Mouse (Mus musculus) common myeloid progenitor, adult 5-6 weeks (primary cell): Measurements from ENCODE around the gene Hs3st3b1. TPM values are rescaled to one million over a fixed set of nuclear protein-coding genes. Genes with fewer than 3 reads are reported as not detected.

ENCODE experiments used
- ATAC-seq: replicated peaks from 2 replicates; pipeline ENCODE4 v1.8.0; 2016; ENCODE audit warnings: low read depth, mild to moderate bottlenecking, moderate TSS enrichment, inconsistent platforms; ENCODE audit not compliant: poor library complexity, severe bottlenecking
- total RNA-seq: library from RNA; stranded (forward); fragments of 200-1000, 187-1606 nt; gene quantifications from 2 replicates; pipeline ENCODE4 v1.2.3, GENCODE M21; 2017

Gene Hs3st3b1
- total RNA-seq, 1 experiment from 2014 or later: 0.41 TPM

GRCm38 (mm10) chr11:63894188-63894587 lies 27.9 kb downstream of the Hs3st3b1 start:
- no peak for ATAC-seq

GRCm38 (mm10) chr11:63893557-63893956 lies 28.5 kb downstream of the Hs3st3b1 start:
- ATAC-seq: no peak

DNA sequence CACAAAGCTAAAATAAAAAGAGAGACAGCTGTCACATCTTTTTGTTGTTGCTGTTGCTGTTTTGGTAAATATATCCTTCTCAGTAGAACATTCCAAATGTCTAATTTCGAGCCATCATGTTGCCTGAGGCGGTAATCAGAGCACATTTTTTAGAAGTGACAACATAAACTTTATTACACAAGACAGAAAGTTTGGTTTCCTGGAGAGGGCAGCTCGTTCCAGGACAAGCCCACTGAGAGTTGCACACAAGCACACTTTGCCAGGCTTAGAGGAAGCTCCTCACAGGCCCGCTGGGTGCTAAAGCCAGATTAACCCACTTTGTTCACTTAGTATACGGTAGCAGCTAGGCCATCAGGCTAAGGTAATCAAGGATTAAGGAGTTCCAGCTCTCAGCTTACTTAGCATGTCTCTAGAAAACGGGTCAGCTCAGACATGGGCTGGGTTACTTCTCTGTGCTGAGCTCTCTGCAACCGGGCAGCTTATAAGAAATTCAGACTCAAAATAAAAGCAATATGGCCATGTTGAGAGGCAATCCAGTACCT lies 30.5 kb downstream of the Hs3st3b1 start:
- no peak for ATAC-seq

DNA sequence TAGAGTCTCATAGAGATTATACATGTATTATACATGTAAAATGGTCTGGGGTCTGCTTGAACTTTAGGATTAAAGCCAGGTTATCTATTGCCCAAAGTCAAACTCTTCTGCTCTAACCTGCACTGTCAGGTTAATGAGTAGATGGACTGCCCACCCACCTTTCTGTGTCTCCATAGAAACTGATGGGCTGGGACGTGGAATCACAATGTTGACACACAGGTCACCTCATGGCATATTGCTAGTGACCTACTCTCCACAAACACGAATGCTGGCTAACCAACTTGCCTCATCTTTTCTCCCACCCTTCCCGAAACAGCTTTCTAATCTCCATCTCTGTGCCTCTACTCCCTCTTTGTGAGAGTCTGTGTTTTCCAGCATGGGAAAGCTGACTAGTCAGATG lies 38.7 kb downstream of the Hs3st3b1 start:
- ATAC-seq: no peak

- no peak for ATAC-seq
These were observed 41.8 kb downstream of the Hs3st3b1 start for GRCm38 (mm10) chr11:63880296-63880695.

- no peak for ATAC-seq
These were observed 42.8 kb downstream of the Hs3st3b1 start for GRCm38 (mm10) chr11:63879261-63879660.

GRCm38 (mm10) chr11:63878616-63879015 lies 43.5 kb downstream of the Hs3st3b1 start:
- no peak for ATAC-seq

DNA sequence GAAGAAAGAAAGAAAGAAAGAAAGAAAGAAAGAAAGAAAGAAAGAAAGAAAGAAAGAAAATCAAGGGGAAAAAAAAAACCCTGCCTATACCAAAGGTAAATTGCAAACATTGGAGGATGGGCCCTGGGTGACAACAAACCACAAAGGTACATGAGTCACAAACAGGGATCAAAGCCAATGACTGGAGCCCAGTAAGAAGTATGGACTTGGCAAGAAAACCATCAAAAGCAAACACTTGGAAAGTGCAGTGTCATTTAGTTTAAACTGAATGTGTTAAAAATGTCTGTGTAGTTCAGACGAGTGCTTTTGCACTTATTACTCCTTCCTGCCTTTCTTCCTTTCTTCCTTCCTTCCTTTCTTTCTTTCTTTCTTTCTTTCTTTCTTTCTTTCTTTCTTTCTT lies 59.3 kb downstream of the Hs3st3b1 start:
- ATAC-seq: no peak

DNA sequence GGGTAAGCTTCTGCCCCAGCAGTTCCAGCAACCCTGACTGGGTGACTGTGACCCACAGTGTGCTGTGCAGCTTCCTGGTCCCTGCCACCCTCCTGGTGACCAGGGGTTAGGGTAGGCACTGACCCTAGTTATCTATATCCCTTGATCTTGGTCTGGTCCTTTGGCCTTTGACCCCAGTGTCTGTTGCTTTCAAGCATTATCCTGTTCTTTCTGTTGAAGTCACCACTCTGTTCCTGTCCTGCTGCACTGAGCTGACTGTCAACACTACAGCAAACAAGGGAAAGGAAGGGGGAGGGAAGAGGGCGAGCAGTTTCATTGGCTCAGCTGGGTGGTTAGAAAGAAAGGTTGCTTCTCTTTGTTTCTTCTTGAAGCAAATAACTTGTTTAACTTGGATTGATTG lies 60.1 kb downstream of the Hs3st3b1 start:
- ATAC-seq: no peak

DNA sequence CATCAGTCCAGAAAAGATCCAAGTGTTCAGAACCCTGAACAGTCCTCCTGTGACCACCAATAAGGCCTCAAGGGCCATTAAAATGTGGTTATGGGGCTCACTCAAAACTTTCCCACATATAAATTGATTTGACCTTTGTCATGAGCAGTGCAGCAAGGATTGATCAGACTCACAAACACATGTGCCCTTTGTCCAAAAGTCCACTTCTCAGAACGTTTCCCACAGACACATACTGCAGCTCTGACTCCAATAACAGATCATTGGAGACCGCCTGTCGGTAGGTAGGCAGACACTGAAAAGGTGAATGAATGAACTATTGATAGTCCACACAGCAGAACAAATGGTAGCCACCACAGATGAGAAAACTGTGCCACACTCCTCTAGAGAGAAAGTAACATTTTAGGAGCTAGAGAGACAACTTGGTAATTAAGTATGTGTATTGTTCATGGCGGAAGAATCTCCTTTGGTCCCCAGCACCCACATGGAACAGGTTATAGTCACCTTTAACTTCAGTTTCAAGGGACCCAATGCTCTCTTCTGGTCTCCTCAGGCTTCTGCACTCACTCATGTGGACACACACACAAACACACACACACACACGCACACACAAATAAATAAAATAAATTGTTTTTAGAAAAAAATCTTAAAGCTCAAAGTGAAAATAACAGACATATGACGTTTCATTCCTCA lies 70.9 kb downstream of the Hs3st3b1 start:
- no peak for ATAC-seq

GRCm38 (mm10) chr11:63850261-63850660 lies 71.8 kb downstream of the Hs3st3b1 start:
- ATAC-seq: no peak

GRCm38 (mm10) chr11:63845379-63845778 lies 76.7 kb downstream of the Hs3st3b1 start:
- ATAC-seq: no peak

GRCm38 (mm10) chr11:63844701-63845100 lies 77.4 kb downstream of the Hs3st3b1 start:
- no peak for ATAC-seq

- no peak for ATAC-seq
These were observed 84.6 kb downstream of the Hs3st3b1 start for GRCm38 (mm10) chr11:63837526-63837925.

Other genes with a start within 250 kb of the Hs3st3b1 start
- gene Cox10, start 157.2 kb upstream of the Hs3st3b1 start, total RNA-seq: 16.7 and 28.6 TPM in 2 replicates